Mouse (Mus musculus): ENCODE data around the gene Fbxo11.
"Not testable (repeated sequence)": the region's sequence is repeated elsewhere in the genome, so short reads cannot be mapped to it uniquely, and the experiment has no call there.

Gene Fbxo11

DNA sequence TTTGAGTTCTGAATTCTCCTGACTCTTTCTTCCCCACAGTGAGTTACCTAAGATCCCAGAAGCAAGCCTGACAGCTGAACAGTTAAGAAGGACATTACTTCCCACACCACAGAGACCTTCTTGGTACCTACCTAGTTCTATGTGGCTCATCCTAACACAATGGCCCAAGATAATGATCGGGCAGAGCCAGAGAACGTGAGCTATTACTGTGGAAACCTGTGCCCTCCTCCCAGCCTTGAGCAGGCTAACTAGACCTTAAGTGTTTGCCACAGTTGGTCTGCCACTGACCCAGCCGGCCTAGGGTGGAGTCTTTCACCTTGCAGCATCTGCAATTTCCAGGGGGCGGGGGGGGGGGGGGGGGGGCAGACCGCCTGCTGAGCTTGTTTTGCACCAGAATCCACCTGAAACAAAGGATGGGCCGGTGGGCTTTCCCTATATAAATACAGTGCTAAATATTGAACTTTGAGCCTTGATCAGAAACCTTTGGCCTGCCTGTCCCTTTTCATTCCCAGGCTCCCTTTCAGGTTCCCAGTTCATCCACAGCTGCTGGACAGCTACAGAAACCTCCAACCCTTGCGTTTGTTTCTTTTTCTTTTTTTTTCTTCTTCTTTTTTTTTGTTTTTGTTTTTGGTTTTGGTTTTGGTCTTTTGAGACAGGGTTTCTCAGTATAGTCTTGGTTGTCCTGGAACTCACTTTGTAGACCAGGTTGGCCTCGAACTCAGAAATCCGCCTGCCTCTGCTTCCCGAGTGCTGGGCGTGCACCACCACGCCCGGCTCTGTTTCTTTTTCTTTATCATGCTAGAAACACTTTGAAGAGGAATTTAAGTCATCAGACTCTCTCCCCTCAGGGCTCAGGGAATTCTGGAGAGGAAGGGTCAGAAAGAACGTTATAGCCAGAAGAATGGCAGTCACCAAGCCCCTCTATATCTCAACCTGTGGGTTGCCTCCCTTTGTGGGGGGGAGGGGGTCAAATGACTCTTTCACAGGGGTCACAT lies 101.7 kb downstream of the Fbxo11 start:
- in situ Hi-C loops (cut with MseI, MboI): no loop called here

DNA sequence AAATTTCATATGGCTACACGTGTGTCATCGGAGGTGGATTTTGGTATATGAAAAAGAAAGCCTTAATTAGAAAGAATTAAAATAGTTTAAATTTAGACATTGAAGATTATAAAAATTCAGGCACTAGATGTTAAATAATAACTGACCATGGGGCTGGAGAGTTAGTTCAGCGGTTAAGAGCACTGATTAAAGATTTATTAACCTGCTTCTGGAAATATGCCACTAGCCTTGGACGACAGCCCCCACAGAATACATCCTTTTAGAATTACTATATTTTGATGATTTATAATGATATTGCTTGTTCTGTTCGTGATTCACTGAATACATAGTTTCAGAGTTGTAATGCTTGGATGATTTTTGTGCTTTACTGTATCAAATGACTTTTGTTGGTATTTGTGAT lies 105.2 kb downstream of the Fbxo11 start:
- in situ Hi-C loops (cut with MseI, MboI): not testable (repeated sequence)

DNA sequence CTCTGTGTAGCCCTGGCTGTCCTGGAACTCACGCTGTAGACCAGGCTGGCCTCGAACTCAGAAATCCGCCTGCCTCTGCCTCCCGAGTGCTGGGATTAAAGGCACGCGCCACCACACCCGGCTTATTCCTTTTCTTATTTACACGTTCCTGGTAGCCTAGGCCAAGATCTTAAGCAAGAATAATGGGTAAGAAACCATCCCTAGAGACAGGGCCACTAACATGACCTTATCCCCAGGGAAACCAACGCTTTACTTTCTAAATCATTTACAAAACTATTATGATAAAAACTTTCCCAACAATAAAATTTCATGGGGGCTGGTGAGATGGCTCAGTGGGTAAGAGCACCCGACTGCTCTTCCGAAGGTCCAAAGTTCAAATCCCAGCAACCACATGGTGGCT lies 105.7 kb downstream of the Fbxo11 start:
- in situ Hi-C loops (cut with MseI, MboI): not testable (repeated sequence)

DNA sequence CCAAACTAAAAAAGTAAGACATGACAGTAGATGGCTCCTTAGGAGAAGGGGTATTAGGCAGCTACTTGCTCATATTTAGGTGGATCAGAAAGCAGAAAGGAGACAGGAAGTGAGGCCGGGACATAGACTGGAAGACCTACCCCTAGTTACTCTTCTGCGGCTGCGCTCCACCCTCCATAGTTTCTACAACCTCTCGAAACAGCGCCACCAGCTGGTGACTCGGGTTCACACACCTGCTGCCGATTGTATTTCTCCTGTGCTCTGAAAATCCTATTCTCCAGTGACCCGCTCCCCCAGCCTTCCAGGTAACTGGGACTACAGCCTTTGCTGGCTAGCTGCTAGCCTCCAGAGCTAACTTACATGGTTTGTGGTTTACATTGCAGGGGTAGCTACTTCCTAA lies 106.8 kb downstream of the Fbxo11 start:
- in situ Hi-C loops (cut with MseI, MboI): no loop called here

DNA sequence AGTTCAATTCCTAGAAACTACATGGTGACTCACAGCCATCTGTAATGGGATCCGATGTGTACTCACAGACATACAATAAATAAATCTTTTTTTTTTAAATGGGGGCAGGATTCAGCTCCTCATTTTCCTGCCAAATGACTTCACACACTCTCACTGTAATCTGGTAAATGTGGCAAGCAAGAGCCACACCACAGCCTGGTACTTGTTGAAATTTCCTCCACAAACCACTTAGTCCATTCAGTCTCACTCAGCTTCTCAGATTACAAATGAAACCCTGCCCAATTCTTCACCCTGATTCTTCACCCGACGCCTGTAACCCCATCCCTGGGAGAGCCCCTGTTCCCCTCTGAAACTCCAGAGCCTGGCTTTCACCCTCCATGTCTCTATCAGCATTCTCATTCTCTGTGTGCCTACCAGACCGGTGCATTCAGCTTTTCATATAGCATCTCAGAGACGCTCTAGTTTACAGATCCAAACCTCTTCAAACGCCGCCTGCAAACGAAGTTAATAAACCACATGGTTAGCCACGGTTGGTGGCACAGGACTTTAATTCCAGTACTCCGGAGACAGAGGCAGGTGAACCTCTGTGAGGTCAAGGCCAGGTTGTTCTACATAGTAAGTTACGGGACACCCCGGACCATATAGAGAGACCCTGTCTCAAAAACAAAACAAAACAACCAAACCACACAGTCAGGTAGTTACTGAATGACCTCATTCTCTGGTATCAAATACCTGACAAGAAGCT lies 107.8 kb downstream of the Fbxo11 start:
- in situ Hi-C loops (cut with MseI, MboI): no loop called here

DNA sequence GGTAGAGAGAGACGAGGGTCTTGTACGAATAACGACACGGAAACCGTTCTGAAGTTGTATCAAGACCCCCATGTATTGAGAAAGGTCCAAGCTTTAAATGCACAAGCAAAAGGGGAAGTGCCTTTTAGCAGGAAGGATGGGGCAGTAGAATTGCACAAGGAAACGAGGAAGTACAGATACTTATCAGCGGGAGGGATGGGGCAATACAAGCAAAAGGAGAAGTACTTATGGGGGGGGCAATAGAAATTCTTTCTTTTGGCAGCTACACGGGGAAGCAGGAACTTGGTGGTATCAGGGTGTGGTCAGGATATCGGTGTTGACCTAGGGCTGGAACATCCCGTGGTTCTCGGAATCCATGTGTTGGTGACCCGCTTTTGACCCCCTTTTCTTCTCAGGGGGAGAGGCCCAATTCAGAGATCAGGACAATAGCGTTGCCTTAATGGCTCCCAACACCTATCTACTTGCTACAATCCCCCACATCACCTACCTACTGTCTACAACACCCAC lies 110.4 kb downstream of the Fbxo11 start:
- in situ Hi-C loops (cut with MseI, MboI): not testable (repeated sequence)

DNA sequence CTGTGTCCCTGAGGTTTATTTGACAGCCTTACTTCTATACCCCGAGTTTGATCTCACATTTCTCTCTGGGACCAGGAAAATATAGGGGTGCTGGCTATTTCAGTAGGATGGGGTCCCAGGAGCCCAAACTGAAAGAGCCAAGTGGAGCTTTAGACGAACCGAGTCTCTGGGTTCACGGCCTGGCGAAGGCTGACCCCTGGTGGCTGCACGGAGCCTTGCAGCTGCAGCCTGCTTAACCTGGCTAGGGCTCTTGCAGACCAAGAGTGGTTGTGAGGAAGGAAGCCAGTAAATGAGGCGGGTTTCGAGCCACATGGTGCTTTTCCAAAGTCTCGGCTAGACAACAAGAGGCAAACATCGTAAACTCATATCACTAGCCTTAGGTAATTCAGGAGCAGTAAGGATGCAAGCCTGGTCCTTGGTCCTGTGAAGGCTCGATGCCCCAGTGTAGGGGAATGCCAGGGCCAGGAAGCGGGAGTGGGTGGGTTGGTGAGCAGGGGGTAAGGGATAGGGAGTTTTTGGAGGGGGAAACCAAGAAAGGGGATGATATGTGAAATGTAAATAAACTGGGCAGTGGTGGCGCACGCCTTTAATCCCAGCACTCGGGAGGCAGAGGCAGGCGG lies 116.0 kb downstream of the Fbxo11 start:
- in situ Hi-C loops (cut with MseI, MboI): loop anchor here (5.0 kb wide), 2 partner anchors 67 to 177 kb away; no protein-coding TSS in a partner anchor
